Mouse (Mus musculus) left cerebral cortex, adult 18-20 months (tissue): ENCODE measurements at regions not wholly inside any gene's neighbourhood (a gene's known extent, or its start where the extent isn't known, plus 50 kb on each side); places are given as distances from the start of the nearest gene placed in this dataset.

Experiments used
- DNase-seq, 2 experiments: peaks; one replicate each; pipeline ENCODE4 v3.0.0; 2021 to 2022; ENCODE audit warnings: low spot score in 2 of 2, mixed read lengths in 1 of 2

DNA sequence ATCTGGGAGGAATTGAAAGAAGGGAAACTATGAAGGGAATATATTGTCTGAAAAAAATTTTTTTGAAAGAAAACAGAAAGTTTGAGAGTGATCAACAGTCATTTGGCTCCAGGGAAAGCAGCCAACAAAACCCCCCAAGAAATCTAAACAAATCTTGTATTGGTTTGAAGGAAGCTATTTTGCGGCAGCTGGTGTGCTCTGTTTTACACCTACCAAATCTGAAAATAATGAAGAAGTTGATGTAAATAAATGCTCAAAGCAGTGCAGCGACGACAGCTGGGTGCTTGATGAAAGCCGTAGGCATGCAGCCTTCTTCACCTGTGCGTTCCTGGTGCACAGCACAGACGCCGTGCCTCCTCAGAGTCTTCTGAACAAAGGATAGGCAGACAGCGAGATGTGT, 488.2 kb downstream of the Tmem132b start:
- DNase-seq, result no peak

GRCm38 (mm10) chr5:126023906-126024305, 492.3 kb downstream of the Tmem132b start:
- no peak for DNase-seq

- no peak for DNase-seq
These were observed 503.3 kb downstream of the Tmem132b start for GRCm38 (mm10) chr5:126034846-126035245.

DNA sequence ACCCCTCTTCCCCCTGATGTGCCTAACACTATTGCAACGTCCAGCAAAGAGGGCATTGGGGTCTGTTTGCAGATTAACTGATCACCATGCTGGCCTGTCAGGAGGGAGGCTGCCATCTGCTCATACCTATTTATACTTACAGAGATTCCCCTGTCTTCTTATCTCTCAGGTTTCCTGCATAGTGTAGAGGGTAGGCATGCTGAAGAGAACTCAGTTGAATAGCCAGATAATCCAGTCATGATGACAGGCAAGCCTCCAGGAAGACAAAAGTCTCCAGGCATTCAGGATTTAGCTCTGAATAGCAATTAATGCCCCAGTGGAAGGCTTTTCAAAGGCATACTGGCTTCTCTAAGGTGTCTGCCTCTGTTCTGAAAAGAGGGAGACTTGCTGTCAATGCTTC, 505.1 kb downstream of the Tmem132b start:
- DNase-seq, result no peak

DNA sequence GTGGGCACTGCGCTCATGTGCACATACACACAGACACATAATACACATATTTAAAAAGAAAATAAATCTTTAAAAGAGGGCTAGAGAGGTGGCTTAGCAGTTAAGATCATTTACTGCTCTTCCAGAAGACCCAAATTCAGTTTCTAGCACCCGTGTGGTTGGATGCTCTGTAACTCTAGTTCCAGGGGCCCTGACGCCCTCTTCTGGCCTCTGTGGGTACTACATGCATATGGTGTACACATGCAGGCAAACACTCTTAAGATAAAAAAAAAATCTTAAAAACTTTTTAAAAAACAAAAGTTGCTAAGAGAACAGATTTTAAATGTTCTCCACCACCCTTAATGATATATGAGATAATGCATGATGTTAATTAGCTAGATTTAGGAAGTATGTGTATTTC, 514.2 kb downstream of the Tmem132b start:
- no peak for DNase-seq

DNA sequence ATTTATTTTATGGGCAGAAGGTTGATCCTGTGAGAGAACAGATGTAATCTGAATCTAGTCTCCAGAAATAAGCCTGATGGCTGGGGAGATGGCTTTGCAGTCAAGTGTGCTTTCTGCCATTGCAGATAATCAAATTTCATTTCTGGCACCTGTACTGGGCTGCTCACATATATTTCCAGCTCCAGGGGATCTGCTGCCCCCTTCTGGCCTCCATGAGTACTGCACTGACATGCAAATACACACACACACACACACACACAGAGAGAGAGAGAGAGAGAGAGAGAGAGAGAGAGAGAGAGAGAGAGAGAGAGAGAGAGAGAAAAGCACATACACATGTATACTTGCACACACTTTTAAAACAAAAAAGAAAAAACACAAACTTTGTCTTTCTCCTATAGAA, 532.1 kb downstream of the Tmem132b start:
- no peak for DNase-seq

- DNase-seq, result no peak
These were observed 547.8 kb downstream of the Tmem132b start for GRCm38 (mm10) chr5:126079281-126079838.

GRCm38 (mm10) chr5:126088251-126088914, 556.8 kb downstream of the Tmem132b start:
- DNase-seq, result no peak

- DNase-seq, result no peak
These were observed 561.6 kb downstream of the Tmem132b start for GRCm38 (mm10) chr5:126093196-126093595.

DNA sequence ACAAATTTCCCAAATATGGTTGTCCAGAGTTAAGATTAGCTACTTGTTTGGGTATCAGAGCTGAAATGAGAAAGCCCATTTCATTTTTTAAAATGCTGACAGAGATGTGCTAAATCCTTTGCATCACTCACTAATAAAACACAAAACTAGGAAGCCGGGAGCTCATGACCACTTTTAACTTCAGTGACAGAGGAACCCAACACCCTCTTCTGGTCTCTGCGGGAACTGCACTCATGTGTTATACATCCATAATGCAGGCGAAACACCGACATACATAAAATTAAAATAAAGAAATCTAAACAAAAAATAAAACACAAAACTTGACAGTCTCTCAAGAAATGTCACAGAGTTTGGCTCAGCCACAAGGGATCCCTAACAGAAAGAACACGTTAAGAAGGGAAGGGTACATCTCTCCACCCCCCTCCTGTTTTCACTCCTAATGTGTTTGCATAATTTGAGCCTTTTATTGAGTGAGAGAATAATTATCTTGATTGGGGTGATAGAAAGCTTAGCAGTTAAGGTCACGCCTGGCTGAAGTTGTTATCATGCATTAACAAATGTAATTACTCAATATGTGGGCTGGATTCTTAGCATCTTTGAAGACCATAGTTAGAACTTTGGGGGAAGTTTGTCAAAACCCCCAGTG, 565.2 kb downstream of the Tmem132b start:
- DNase-seq, result peak in 1 of 2 experiments; percentile 24

- DNase-seq, result no peak
These were observed 565.7 kb downstream of the Tmem132b start for GRCm38 (mm10) chr5:126097262-126097628.

- DNase-seq, result no peak
These were observed 566.9 kb downstream of the Tmem132b start for GRCm38 (mm10) chr5:126098433-126098832.

DNA sequence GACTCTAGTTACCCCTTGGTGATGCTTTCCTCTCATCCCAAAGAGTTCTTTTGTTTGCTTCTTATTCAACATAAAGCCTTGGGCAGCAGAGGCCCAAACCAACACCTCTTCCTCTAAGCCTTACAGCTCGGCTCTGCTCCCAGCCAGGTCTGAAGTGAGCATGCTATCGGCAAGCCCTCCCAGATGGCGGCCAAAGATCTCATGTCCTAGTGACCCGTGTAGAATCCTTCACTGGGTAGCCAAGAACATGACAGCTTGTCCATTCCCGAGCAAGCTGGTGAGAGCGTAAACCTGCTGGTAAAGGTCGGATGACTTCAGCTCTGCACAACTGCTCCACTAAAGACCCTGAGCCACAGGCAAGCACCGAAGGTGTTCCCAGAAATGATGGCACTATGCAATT, 568.4 kb downstream of the Tmem132b start:
- no peak for DNase-seq

- no peak for DNase-seq
These were observed 572.9 kb downstream of the Tmem132b start for GRCm38 (mm10) chr5:126104464-126104863.

DNA sequence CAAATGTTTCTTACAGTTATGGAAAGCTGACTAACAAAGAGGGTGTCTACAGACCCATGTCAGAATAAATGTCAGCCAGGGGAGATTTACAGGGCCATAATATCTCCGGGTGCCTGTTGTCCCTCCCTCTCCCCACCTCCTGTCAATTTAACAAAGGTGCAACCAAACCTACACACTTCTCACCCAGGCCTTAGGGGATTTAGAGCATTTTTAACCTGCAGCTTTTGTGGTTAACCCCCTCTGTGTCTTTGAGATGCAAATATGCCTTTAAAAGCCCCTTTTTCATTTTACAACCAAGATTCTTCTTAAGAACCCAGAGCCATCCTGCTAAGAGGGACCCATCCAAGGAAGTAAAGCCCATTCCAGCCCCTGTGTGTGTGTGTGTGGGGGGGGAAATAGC, 573.3 kb downstream of the Tmem132b start:
- DNase-seq, result no peak

DNA sequence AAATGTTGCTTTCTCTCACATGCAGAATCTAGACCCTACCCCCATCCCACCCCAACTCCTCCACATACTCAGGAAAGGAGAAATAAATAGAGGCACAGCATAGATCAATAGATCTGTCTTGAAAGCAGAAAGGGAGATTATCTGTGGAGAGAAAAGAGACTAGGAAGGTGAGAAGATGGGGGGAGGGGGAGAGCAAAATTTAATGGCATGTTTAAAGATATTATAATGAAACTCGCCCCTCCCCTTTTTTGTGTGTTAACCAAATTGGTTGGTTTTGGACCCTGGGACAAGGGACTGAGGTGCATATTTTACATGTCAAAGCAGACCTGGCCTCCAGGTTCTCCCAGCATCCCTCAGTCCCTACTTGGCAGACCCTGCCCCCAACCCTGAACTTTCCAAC, 573.9 kb downstream of the Tmem132b start:
- no peak for DNase-seq

- DNase-seq, result no peak
These were observed 575.4 kb downstream of the Tmem132b start for GRCm38 (mm10) chr5:126107020-126107419.

GRCm38 (mm10) chr5:126108837-126109236, 577.3 kb downstream of the Tmem132b start:
- DNase-seq, result no peak

- no peak for DNase-seq
These were observed 585.7 kb downstream of the Tmem132b start for GRCm38 (mm10) chr5:126117291-126117690.

DNA sequence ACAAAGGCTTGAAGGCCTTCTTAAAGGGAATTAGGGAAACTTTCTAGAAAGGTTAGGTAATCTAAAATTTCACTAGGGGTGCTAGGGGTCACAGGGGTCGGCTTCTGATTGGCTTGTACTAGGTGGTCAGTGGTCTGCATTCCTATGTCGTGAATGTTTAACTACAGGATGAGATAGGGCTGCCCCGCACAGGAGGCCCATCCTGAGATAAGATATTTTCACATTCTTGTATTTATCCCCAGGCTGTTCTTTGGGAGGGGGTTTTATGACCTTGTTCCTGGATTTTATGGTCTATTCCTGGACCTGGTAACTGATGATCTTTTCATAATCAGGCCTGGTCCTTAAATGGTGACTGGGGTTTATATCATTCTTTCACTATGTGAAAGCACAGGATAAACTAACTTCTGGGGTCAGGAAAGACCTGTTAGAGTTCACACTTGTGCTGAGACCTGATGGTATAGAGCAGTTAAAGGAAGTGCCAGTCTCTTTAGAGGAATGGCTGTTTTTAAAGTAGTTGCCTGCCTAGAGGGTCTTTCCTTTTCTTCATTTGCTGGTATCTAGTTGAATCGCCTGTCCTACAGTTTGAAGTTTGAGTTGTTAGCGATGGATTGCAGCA, 586.4 kb downstream of the Tmem132b start:
- DNase-seq, result no peak

DNA sequence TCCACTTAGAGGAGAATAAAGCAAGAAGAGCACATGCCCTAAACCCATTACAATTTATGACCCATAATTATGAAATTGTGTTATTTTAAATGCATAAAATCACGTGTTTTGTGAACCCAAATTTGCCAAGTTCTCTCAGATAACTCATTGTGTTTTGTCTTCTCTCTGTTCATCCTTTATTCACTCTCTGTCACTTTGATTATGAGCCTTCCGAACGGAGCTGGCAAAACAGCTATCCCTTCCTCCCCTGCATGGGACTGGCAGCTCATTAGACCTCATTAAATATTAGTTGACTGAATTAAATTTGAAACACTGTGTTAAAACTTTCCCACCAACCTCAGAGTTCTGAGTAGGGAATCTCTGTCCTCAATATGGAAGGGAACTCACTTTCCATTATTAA, 587.2 kb downstream of the Tmem132b start:
- DNase-seq, result no peak

- DNase-seq, result no peak
These were observed 591.6 kb downstream of the Tmem132b start for GRCm38 (mm10) chr5:126123216-126123615.
